Mouse (Mus musculus) lung, postnatal 0 days (tissue): ENCODE results near the gene Gm36245.
"Not testable (repeated sequence)": the region's sequence is repeated elsewhere in the genome, so short reads cannot be mapped to it uniquely, and the experiment has no call there.

Experiments
- CTCF ChIP-seq: IDR thresholded peaks from 2 replicates; pipeline ENCODE4 v1.5.1; 2016; ENCODE audit warnings: antibody characterized with exemption, mild to moderate bottlenecking
- EP300 ChIP-seq: IDR thresholded peaks from 2 replicates; pipeline ENCODE4 v1.6.1; 2016; ENCODE audit warnings: antibody characterized with exemption, mild to moderate bottlenecking, control low read depth

GRCm38 (mm10) chr15:77643176-77643575 lies 44.1 kb downstream of the Gm36245 start, which contains the start of gene Apol11b:
- not testable (repeated sequence) for TF ChIP-seq CTCF, EP300
